Mouse (Mus musculus): ENCODE measurements around the gene Gng7. TPM values are rescaled to one million over a fixed set of nuclear protein-coding genes. Genes with fewer than 3 reads are reported as not detected.

The Gng7 gene
- polyA plus RNA-seq, 1 experiment from 2014 or later: 14.8 TPM

GRCm38 (mm10) chr10:81000197-81001062 lies 14.3 kb downstream of the Gng7 start:
- Histone ChIP-seq H3K9me3 (replicated peaks) (no peaks in the 10 kb centered on the region), H3K4me3 (no peak overlapping the region), H3K36me3 (ENCODE audit: poor library complexity, severe bottlenecking) (no peaks in the 10 kb centered on the region), H3K4me1 (peaks cover 26% of the 10 kb centered on the region), H3K27ac (peak overlapping the region; percentile 37; the same call in 1 of the 2 replicates), H3K9ac (0 out of 2 replicates have a peak overlapping the region, but pooled peaks have one; percentile 41), H3K4me2 (peak overlapping the region; percentile 20), H3K27me3 (peaks cover 16% of the 10 kb centered on the region; the same call in 1 of the 2 replicates)
- WGBS: 52% methylated on average over 28 of the region's 28 CpGs
- no peak for ATAC-seq

GRCm38 (mm10) chr10:80999362-81000196 lies 15.2 kb downstream of the Gng7 start:
- Histone ChIP-seq H3K27me3 (peaks cover 20% of the 10 kb centered on the region; the same call in 1 of the 2 replicates), H3K4me1 (peaks cover 26% of the 10 kb centered on the region), H3K4me3 (no peak overlapping the region), H3K9ac (0 out of 2 replicates have a peak overlapping the region, but pooled peaks have one; percentile 38), H3K27ac (no peak overlapping the region), H3K36me3 (ENCODE audit: poor library complexity, severe bottlenecking) (no peaks in the 10 kb centered on the region), H3K4me2 (peak overlapping the region; percentile 42), H3K9me3 (replicated peaks) (no peaks in the 10 kb centered on the region)
- WGBS: 36% methylated on average over 37 of the region's 37 CpGs
- peak; percentile 78 for ATAC-seq

GRCm38 (mm10) chr10:80998778-80999177 lies 16.0 kb downstream of the Gng7 start:
- Histone ChIP-seq H3K4me2 (no peak overlapping the region), H3K36me3 (ENCODE audit: poor library complexity, severe bottlenecking) (no peaks in the 10 kb centered on the region), H3K4me3 (no peak overlapping the region), H3K27ac (no peak overlapping the region), H3K4me1 (peaks cover 26% of the 10 kb centered on the region), H3K9ac (no peak overlapping the region), H3K9me3 (replicated peaks) (no peaks in the 10 kb centered on the region), H3K27me3 (peaks cover 25% of the 10 kb centered on the region; the same call in 1 of the 2 replicates)
- ATAC-seq: no peak
- WGBS: 17% methylated on average over 12 of the region's 12 CpGs

DNA sequence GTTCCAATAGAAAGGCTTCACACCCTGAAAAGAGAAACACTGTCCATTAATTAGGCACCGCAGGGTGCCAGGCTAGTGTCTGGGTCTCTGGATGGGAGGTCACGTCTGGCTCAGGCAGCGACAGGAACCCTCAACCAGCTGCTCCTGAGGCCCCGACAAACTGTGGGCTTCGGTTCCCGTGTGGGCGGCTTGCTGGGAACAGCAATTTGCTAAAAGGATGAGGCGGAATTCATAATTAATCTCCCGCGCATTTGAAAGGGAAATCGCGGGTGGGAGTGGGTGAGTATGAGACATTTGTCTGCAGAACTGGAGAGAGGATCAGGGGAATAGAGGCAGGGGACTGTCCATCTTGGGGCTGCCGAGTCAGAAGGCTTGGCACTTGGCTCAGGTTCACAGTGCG lies 16.7 kb downstream of the Gng7 start:
- no peak overlapping the region for H3K27ac ChIP-seq
- H3K27me3 ChIP-seq: peaks cover 28% of the 10 kb centered on the region; the same call in 1 of the 2 replicates
- H3K9me3 ChIP-seq (replicated peaks): no peaks in the 10 kb centered on the region
- 39% methylated on average over 14 of the region's 14 CpGs for WGBS
- no peak overlapping the region for H3K4me2 ChIP-seq
- ATAC-seq: no peak
- no peaks in the 10 kb centered on the region for H3K36me3 ChIP-seq (ENCODE audit: poor library complexity, severe bottlenecking)
- peaks cover 29% of the 10 kb centered on the region for H3K4me1 ChIP-seq
- no peak overlapping the region; the same call in 1 of the 2 replicates for H3K4me3 ChIP-seq
- peak overlapping the region; percentile 40; the same call in 1 of the 2 replicates for H3K9ac ChIP-seq

- whole genome bisulfite sequencing: 81% methylated on average over 8 of the region's 8 CpGs
- no peak for ATAC-seq
- Histone ChIP-seq H3K4me1 (peaks cover 29% of the 10 kb centered on the region), H3K27ac (no peak overlapping the region), H3K4me3 (no peak overlapping the region), H3K9ac (0 out of 2 replicates have a peak overlapping the region, but pooled peaks have one; percentile 40), H3K9me3 (replicated peaks) (no peaks in the 10 kb centered on the region), H3K27me3 (peaks cover 28% of the 10 kb centered on the region; the same call in 1 of the 2 replicates), H3K4me2 (no peak overlapping the region), H3K36me3 (ENCODE audit: poor library complexity, severe bottlenecking) (no peaks in the 10 kb centered on the region)
Observed at GRCm38 (mm10) chr10:80997332-80997731, 17.4 kb downstream of the Gng7 start.

DNA sequence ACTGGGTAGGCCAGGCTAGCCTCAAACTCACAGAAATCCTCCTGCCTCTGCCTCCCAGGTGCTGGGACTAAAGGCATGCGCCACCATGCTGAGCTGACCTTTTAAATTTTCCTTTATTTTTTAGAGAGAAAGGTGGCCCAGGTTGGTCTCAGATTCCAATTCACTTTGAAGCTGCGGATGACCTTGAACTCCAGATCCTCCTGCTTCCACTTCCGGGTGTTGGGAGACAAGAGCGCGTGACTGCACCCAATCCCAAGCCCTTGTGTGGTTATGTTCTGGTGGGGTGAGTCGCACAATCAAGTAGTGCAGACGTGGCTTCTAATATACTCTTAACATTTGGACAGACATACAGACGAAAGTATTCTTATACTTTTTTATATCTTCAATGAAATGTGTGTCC lies 18.2 kb downstream of the Gng7 start:
- no peak for ATAC-seq
- H3K4me2 ChIP-seq: no peak overlapping the region
- peaks cover 33% of the 10 kb centered on the region; the same call in 1 of the 2 replicates for H3K27me3 ChIP-seq
- no peak overlapping the region for H3K9ac ChIP-seq
- H3K9me3 ChIP-seq (replicated peaks): no peaks in the 10 kb centered on the region
- H3K4me1 ChIP-seq: peaks cover 26% of the 10 kb centered on the region
- WGBS: 94% methylated on average over 8 of the region's 8 CpGs
- no peaks in the 10 kb centered on the region for H3K36me3 ChIP-seq (ENCODE audit: poor library complexity, severe bottlenecking)
- no peak overlapping the region for H3K4me3 ChIP-seq
- H3K27ac ChIP-seq: no peak overlapping the region

GRCm38 (mm10) chr10:80995091-80995632 lies 19.6 kb downstream of the Gng7 start:
- Histone ChIP-seq H3K9ac (no peak overlapping the region), H3K4me1 (peaks cover 15% of the 10 kb centered on the region), H3K4me3 (no peak overlapping the region), H3K36me3 (ENCODE audit: poor library complexity, severe bottlenecking) (no peaks in the 10 kb centered on the region), H3K4me2 (peak overlapping the region; percentile 32), H3K27me3 (peaks cover 33% of the 10 kb centered on the region; the same call in 1 of the 2 replicates), H3K9me3 (replicated peaks) (no peaks in the 10 kb centered on the region), H3K27ac (no peak overlapping the region)
- ATAC-seq: peak; percentile 42
- 13% methylated on average over 21 of the region's 21 CpGs for WGBS

DNA sequence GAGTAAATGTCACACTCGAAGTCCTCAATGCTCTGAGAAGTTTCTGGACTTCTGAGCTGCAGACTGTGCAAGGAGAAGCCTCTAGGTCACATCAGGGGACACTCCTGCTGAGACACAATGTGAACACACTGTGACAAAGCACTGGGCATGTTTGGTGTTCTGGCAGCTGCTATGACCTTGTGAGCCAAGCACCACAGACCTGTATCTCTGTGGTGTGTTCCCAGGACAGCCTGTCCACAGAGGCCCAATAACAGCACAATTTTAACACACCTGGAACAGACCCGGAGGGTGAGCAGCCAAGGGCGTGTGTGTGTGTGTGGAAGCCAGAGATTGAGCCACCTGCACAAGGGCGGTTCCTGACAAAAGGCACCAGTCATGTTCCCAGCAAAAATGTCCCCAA lies 20.1 kb downstream of the Gng7 start:
- 61% methylated on average over 4 of the region's 4 CpGs for WGBS
- Histone ChIP-seq H3K4me3 (no peak overlapping the region), H3K4me1 (peaks cover 11% of the 10 kb centered on the region), H3K9ac (no peak overlapping the region), H3K9me3 (replicated peaks) (no peaks in the 10 kb centered on the region), H3K27ac (no peak overlapping the region), H3K4me2 (peak overlapping the region; percentile 32; the same call in 1 of the 2 replicates), H3K36me3 (ENCODE audit: poor library complexity, severe bottlenecking) (no peaks in the 10 kb centered on the region), H3K27me3 (peaks cover 33% of the 10 kb centered on the region; the same call in 1 of the 2 replicates)
- no peak for ATAC-seq

DNA sequence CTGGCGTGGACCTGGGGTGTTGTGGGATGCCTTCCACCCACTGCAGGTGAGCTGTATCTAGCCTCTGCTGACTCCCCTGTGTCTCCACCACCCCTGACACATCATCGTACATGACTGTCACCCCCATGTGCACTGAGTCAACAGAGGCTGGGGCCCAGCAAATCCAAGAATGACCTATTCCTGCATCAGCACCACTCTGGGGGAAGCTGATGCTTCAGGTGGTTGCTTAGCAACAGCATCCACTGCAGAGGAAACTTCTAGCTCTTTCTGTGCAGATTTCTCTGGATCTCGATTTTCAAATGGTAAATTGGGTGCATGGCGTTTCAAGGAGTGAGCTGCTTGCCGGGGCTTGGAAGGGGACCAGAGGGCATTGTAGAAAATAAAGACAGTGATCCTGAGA lies 21.5 kb downstream of the Gng7 start:
- no peak overlapping the region for H3K4me3 ChIP-seq
- no peak for ATAC-seq
- no peak overlapping the region for H3K27ac ChIP-seq
- H3K36me3 ChIP-seq (ENCODE audit: poor library complexity, severe bottlenecking): no peaks in the 10 kb centered on the region
- no peaks in the 10 kb centered on the region for H3K9me3 ChIP-seq (replicated peaks)
- peaks cover 9% of the 10 kb centered on the region for H3K4me1 ChIP-seq
- H3K4me2 ChIP-seq: no peak overlapping the region
- 0 out of 2 replicates have a peak overlapping the region, but pooled peaks have one; percentile 17 for H3K9ac ChIP-seq
- H3K27me3 ChIP-seq: peaks cover 44% of the 10 kb centered on the region
- WGBS: 56% methylated on average over 5 of the region's 5 CpGs

DNA sequence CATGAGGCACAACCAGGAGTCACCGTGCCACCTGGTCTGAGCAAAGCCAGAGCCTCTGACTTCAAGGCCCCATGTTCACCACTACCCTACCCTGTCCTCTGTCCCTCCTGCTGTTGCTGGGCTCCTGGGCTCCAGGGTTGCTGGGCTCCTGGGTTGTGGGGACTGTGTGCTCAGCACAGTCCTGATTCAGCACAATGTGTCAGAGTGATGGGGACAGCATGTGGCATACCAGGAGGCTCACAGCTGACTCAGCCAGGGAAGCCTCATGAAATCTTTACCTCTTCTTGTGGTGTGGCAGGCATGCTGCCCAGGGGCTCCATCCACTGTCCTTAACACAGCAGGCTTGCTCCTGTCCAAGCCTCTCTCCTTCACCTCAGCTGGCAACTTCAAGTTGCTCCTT lies 22.8 kb downstream of the Gng7 start:
- Histone ChIP-seq H3K4me1 (peaks cover 7% of the 10 kb centered on the region; the same call in 1 of the 2 replicates), H3K4me2 (no peak overlapping the region), H3K9ac (peak overlapping the region; percentile 26; the same call in 1 of the 2 replicates), H3K36me3 (ENCODE audit: poor library complexity, severe bottlenecking) (no peaks in the 10 kb centered on the region), H3K4me3 (no peak overlapping the region), H3K27me3 (peaks cover 41% of the 10 kb centered on the region), H3K9me3 (replicated peaks) (no peaks in the 10 kb centered on the region), H3K27ac (no peak overlapping the region)
- ATAC-seq: no peak
- WGBS: 94% methylated on average over 1 of the region's 1 CpGs

GRCm38 (mm10) chr10:80991007-80991406 lies 23.7 kb downstream of the Gng7 start:
- no peak overlapping the region for H3K27ac ChIP-seq
- no peak for ATAC-seq
- H3K4me2 ChIP-seq: no peak overlapping the region
- H3K27me3 ChIP-seq: peaks cover 48% of the 10 kb centered on the region
- H3K4me1 ChIP-seq: peaks cover 7% of the 10 kb centered on the region; the same call in 1 of the 2 replicates
- H3K4me3 ChIP-seq: no peak overlapping the region
- H3K9me3 ChIP-seq (replicated peaks): no peaks in the 10 kb centered on the region
- H3K9ac ChIP-seq: no peak overlapping the region
- WGBS: 14% methylated on average over 3 of the region's 3 CpGs
- H3K36me3 ChIP-seq (ENCODE audit: poor library complexity, severe bottlenecking): no peaks in the 10 kb centered on the region

All from forebrain, embryonic 13.5 days (tissue).